Mouse (Mus musculus) adrenal gland, adult 2 months (tissue): ENCODE measurements around the gene Ptprh. TPM values are rescaled to one million over a fixed set of nuclear protein-coding genes. Genes with fewer than 3 reads are reported as not detected.
A peak's percentile ranks its signal among the peaks of the same experiment; 100 is the strongest.

Experiments
- DNase-seq: peaks from one replicate; pipeline ENCODE4 v3.0.0; 2021
- long read RNA-seq: library from polyadenylated mRNA; stranded (forward); transcript quantifications from one replicate; pipeline ENCODE4 v2.0.0, GENCODE M21; 2021
- polyA plus RNA-seq: library from polyadenylated mRNA; depleted of rRNA; stranded (reverse); fragments of >200 nt; gene quantifications from 2 replicates; pipeline ENCODE4 v1.2.3, GENCODE M21; 2012; rRNA removed
- total RNA-seq, 2 experiments: library from RNA; stranded (reverse); gene quantifications; 2 replicates each; pipeline ENCODE4 v1.2.3; 2021

Gene Ptprh
- total RNA-seq = not detected
- not detected in 2 replicates for polyA plus RNA-seq
- long read RNA-seq = 0 reads

DNA sequence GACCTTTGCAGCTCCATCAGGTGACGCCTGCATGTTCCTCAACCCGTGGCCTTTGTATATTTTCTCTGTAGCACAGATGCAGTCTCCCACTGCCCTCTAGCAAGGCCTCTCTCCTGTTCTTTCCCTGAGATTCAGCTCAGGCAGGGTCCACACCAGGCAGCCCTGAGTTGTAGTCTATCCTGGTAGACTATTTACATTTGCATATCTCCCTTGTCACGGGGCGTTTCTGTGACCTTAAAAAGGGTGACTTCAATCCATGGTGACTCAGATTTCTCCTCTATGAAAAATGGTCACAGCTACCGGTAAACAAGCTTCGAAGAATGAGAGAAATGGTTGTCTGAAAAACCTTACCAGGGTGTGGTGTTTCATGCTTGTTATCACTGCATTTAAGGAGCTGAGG, at the start of gene Ptprh:
Gene Ptprh, minus strand, starts transcription at position 169 of the 400 bp plus-strand sequence.
- no peak for DNase-seq

DNA sequence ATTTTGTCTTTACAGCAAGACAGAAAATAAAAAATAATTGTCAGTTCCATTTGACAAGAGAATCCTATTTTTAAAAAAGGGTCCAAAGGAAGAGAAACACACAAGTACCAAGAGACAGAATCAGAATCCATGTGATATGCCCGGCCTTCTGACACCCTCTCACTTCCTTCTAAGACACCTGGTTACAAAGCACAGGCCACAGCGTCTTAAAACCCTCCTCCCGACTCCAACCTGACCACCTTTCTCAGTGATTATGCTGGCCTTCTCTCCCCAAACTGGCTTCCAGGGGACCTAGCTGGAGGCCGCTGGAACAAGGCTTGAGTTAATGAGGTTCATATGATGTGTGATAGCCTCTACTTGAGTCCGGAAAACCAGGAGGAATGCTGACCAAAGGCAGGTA, 49.5 kb upstream of the Ptprh start:
- DNase-seq = no peak

DNA sequence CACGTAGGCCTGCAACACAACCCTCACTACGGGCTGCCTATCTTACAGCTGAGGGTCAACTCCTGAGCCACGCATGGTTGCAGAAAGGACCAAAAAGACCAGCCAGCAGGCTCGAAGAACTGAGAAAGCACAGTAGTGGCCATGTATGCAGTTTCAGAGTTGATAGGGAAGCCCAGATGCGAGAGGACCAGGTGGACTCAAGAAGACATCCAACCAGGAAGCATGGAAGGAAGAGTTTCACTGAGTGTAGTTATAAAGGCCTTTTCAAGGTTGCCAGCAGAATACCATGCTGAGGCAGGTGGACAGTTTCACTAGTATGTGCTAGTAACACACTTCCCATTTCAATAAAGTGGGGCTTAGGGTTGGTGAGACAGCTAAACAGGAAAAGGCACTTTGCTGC, 48.9 kb upstream of the Ptprh start:
- DNase-seq = no peak

DNA sequence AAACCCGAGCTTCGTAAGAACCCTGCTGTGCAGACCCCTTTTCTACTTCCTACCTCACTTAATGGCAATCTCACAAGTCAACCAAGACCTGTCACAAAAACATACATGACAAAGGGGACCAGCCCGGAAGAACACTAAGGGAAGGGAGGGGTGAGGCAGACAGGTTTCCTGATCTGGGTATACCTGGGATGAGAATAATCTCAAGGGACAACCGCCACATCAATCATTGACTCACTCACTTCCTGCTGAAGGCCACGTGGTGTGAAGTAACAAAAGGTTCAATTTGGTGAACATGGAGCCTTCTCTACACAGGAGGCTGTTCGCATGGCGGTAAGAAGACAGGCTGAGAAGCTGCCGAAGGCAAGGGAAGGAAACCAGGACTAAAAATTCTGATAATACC, 47.7 kb upstream of the Ptprh start:
- DNase-seq = no peak

DNA sequence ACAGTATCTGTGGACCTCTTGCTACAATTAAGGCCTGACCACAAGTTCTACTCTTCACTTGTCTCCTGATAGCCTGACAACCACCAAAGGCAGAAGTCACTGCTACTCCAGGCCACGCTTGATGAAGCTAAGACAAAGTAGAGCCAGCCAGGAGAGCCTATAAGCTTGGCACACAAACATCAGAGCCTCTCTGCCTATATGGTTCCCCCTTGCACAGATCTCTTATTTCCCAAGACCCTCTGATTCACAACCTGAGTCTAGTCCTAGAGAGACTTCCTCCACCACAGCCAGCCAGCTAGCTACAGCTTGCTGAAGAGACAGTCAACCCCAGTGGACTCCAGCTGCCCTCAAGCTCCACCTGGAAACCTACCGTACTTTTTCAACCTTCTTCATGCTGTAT, 44.2 kb upstream of the Ptprh start:
- no peak for DNase-seq

DNA sequence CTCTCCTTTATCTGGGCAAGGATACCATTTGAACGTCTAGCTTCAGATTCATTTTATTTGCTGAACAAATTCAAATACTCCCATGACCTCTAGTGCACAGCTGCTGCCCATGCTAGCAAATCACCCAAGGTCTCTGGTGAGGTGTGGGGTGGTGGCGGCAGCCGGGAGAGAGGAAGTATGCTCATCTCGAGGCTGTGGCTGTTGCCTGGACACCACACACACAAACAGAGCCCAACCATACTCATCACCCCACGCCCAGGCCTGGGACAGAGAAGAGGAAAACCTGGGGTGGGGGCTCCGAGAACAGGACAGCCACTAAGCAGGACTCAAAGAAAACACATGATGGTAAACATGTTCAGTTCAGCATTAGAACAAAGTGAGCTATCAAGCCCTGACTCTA, 43.5 kb upstream of the Ptprh start:
- DNase-seq = peak; percentile 51

DNA sequence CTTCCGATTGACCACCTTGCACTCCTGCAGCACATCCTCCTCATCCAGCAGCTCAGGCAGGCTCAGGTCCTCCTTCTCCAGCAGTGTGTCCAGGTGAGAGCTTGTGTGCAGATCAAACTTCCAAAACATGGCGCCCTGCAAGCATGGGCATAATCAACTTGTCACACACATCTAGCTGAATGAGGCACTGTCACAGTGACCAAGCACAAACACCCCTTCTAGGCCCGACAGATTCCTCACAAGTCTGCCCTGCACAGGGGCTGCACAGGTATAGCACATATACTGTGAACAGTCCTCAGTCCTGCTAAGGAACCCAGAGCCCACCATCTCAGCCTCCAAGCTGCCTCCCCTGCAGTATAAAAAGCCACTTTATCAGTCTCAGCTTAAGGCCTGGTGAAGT, 43.0 kb upstream of the Ptprh start:
- DNase-seq = no peak

DNA sequence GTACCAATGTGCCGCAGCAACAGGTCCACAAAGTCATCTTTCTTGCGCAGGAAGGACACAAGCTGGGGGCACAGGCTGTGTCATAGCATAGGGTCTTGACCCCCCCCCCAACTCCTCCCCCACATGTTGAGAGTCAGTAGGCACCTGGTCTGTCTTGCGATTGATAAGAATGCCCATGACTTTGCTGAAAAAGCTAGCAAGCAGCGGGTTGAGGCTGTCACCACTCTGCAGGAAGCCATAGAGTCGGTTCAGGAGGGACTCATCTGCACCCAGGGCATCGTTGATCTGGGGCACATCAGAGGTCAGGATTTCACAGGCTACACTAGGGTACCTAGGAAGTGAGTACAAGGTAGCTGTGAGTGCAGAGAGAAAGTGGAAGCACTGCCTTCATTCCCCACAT, 39.4 kb upstream of the Ptprh start:
- no peak for DNase-seq

DNA sequence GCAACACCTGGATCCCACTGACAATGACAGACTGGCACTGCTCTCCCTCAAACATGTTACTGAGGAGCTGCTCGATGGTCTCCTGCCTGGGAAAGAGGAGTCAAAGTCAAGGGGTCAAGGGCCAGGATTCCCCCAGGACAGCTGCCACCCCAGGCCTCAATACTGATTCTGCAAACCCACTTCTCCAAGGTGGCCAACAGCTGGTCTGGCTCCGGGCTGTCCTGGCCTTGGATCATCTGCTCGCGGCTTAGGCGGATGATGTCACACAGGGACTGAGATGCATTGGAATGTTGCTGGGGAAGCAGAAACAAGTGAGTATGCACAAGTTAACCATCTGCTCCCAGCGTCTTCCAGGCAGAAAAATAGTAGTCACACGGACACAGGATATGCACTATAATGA, 38.1 kb upstream of the Ptprh start:
- no peak for DNase-seq

DNA sequence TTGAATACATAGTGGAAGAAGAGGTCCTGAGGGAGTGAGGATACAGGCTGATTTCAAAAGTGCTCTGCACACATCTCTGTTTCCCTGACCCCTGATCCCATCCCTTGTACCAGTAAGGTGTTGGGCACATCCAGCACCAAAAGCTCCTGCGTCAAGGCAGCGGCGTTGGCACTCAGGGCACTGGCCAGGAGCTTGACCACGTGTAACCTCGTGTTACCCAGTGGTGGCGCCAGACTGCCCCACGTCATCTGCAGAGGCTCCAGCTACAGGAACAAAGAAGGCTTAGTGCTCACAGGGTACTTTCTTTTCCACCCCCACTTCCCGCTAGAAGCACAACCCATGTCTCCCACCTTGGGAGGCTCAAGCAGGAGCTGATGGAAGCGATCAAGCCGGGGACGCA, 37.3 kb upstream of the Ptprh start:
- no peak for DNase-seq

DNA sequence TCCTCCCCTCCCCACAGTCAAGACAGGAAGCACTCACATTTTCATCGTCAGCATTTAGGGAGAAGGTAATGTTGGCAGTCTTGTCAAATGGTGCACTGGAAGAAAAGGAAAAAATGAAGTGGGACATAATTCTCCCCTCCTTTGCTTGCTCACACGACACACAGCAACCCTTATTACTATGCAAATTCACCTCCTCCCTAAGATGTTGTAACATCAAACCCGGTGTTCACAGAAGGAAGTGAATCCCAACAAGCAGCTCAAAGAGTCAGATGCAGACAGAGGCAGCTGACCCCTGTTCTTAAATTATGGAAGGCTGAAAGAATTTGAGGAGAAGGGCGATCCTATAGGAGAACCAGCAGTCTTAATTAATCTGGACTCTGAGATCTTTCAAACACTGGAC, 32.3 kb upstream of the Ptprh start:
- DNase-seq = no peak

DNA sequence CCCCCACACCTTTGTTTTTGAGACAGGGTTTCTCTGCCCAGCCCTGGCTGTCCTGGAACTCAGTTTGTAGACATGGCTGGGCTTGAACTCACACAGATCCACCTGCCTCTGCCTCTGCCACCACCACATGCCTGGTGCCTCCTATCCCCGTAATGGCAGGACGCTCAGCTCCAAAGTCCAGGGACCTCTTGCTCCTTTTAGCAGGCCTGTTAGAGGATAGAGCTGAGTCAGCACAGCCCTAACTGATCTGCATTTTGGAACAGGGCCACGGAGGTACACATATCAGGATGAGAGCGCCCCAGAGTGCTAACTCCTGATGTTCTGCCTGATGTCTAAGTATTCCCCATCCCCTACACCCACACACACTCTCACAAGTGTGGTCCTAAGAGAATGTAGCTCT, 27.2 kb upstream of the Ptprh start, which contains the start of gene Tmem86b:
Gene Tmem86b, minus strand, starts transcription at position 392 of the 400 bp plus-strand sequence.
- DNase-seq = no peak

DNA sequence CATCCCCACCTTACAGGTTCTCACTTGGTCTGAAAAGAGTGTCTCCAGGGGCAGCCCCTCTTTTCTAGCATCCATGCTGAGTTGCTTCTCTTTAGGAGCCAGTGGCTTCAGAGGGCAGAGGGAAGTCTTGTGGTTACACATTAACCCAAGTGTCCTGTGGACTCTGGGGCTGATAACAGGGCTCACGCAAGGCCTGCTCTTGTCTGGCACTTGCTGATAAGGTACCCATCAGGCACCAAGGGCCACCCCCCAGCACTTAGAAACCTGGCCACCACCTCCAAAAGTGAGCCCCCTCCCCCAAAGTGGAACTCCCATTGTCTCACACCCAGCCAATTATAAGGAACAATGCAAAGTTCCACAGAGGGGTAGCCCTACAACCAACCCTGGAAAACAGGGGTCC, 26.4 kb upstream of the Ptprh start:
- no peak for DNase-seq

DNA sequence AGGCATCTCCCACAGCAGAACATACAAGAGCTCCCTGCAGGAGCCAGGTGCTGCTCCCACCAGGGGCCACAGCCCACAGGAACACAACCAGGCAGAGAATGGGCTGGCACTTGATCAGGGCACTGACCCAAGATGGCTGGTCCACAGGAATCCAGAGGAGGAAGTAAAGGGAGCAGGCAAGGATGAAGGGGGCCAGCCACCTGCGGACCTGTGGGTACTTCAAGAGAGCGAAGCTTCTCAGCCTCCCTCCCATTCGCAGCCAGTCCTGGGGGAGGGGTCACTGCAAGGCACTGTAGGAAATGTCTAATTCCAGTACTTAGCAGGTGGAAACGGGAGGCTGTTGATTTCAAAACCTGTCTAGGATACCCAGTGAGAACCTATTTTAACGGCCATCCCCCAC, 25.7 kb upstream of the Ptprh start:
- DNase-seq = no peak

DNA sequence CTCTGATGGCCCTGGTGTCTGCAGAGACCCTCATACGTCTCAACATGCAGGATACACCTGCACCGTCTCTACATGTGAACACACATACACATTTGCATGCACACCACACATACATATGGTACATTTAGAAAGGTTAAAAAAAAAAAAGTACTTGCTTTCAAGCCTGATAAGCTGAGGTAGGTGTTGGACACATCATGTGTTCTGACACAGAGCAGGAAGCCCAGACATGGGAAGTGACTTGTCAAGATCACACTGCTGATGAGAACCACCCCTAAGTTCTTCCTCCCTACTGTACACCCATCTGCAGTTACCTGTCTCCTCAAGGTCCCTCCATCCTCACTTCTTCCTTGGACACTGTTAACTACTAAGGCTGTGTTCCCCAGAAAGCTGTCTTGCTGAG, 22.1 kb upstream of the Ptprh start:
- no peak for DNase-seq

DNA sequence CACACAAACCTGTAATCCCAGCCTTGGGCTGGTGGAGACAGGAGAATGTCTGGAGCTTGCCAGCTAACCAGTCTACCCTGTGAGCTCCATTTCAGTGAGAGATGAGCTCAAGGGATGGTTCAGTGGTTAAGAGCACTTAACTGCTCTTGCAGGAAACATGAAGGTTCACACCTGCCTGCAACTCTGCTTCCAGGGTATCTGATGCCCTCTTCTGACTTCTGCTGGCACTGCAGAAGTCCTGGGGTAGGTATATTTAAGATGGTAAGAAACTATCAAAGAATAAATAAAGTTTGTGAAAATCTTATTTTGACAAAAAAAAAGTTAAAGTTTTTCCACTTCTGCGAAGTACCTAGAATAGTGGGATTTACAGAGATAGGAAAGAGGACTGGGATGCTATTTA, 20.5 kb upstream of the Ptprh start:
- no peak for DNase-seq

DNA sequence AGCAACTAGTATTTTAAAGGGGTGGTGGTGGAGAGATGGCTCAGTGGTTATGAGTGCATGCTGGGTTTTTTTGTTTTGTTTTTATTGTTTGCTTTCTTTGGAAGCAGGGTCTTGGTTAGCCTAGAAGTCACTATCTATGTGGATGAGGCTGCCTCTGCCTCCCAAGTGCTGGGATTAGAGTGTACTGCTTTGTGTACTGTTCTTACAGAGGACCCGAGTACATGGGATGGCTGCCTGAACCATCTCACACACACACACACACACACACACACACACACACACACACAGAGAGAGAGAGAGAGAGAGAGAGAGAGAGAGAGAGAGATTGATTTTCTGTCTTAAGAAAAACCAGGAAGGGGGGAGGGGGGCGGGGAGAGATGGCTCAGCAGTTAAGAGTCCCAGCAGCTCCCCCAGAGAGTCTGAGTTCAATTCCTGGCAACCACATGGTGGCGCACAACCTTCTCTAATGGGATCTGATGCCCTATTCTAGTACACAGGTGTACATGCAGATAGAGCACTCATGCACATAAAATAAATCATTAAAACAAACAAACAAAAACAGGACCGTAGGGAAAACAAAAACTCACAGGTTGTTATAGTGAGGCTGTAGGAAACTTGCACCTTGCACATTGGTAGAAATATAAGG, 19.8 kb upstream of the Ptprh start:
- DNase-seq = peak; percentile 67

DNA sequence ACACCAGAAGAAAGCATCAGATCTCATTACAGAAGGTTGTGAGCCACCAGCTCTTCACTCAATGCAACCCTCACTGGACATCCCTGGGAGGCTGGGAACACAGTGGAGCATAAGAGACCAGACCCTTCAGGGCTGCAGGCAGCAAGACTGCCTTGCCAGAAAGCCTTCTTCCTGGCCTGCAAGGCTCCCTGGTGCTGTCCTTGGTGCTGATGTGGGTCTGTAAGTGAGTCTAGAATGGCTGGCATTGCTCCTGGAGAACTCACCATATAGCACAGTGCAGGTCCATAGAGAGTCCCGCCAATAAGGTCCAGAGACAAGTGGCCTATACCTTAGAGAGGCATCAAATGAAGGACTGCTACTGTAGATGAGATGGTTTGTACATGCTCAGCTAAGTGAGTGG, 16.1 kb upstream of the Ptprh start:
- DNase-seq = no peak

DNA sequence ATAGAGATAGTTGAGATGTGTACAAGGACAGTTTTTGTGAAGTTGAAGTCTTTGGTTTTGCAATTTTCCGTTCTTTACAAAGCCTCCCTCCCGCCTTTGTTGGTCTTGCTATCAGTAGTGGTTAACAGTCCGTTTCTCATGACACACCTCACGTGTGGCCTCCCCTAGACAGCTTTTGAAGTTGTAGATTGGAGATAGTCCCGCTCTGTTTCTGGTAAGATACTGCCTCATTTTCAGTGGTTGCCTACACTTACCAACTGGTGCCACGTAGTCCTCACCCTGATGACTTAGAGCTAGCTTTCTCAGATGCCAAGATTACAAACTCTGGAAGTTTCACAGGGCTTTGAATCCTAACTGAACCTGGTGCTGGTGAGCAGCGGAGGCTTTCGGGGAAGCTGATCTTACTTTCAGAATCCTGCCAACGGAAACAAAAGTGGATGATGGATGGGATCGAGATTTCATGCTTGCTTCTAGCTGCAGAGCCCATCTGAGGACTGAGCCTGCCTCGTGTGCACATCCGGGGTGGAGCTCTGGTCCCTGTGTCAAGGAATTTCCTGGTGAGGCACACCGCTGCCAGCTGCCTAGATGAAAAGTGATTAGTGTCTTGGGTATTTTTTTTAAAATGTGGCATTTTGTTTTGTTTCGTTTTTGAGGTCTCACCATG, 10.0 kb upstream of the Ptprh start:
- no peak for DNase-seq

DNA sequence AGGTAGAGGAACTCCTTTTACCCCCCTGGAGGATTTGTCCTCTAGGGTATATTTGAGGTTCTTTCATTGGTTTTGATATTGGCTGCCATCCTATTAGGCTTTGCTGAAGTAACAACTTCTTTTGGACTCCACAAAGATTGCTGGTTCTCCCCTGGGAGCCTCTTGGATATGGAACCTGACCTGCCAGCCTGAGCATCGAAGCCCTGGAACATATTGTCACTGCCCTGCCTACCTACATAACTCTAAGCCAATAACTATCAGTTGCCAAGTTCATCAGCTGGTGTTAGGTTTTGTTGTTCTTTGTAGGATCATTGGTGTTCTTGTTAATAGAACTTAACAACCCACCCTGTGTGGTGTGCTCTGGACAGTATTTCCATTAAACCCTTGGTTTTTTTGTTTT, 9.1 kb upstream of the Ptprh start:
- no peak for DNase-seq

DNA sequence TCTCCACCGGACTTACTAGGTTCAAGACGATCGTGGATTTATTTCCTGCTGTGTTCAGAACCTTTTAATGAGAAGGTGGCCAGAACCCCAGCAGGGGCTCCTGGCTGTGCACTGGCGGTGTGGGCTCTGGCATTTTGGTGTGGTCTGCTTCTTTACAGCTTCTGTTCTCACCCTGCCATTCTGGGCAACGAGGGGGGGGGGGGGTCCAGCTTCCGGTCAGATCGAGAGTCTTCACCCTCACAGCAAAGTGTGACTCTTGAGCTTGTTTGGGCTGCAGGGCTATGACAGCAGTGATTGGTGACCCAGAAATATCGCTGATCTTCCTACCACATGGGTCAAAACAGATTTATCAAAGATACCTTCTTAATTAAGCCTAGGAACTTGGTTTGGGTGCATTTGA, 8.5 kb upstream of the Ptprh start:
- DNase-seq = no peak

DNA sequence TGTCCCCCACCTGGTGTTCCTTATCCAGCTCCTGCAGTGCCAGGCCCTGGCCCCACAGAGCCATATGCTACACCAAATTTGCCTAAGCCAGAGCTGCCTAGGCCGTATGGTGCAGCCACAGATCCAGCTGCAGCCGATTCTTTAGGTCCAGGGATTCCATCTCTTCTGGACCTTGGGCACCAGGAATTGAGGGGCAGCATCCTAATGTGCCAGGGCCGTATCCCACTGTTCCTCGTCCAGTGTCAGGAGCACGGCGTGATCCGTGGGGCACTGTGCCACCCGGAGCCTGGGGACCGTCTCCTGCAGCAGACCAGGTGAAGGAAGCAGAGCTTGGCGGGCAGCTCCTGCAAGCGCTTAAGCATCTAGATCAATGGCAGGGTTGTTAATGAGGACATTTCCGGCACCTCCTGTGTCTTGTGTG, 8.1 kb upstream of the Ptprh start:
- no peak for DNase-seq

DNA sequence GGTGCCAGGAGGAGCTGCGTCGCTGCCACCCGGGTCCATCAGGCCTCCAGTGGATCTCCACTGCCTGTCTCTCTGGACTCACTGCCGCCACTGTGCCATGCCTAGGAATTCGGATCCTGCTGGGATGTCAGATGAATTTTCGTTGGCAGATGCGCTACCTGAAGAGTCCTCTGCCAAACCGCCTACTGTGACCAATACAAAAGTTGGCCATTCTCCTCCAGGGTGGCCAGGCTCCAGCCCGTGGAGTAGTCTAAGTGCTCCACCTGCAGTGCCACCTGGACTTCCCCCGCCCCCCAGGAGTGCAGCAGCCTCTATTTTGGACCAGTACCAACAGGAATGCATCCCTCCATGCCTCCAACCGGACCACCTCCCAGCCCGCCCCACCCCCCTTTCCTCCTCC, 7.7 kb upstream of the Ptprh start:
- no peak for DNase-seq

DNA sequence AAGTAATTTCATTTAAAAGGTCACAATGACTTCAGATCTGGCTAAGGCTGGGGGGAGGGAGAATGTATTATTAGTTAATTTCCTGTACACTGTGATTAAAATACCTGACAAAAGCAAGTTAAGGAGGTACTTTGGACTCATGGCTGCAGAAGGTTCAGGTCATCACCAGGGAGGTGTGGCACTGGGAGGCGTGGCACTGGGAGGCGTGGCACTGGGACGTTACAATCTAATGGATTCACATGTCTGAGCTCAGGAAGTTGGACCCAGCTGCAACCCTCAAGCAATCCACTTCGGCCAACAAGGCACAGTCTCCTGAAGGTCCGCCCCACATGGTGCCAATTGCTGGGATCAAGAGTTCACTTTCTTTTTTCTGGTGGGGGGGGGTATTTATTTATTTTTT, 4.2 kb upstream of the Ptprh start:
- DNase-seq = no peak
